Mouse (Mus musculus): ENCODE results near the gene Clptm1. TPM values are rescaled to one million over a fixed set of nuclear protein-coding genes. Genes with fewer than 3 reads are reported as not detected.

Gene Clptm1
- total RNA-seq (2015; ENCODE audit: low replicate concordance) (34.8 and 90.5 TPM in 2 replicates), total RNA-seq (2017; ENCODE audit: low replicate concordance) (34.0 and 34.3 TPM in 2 replicates)

DNA sequence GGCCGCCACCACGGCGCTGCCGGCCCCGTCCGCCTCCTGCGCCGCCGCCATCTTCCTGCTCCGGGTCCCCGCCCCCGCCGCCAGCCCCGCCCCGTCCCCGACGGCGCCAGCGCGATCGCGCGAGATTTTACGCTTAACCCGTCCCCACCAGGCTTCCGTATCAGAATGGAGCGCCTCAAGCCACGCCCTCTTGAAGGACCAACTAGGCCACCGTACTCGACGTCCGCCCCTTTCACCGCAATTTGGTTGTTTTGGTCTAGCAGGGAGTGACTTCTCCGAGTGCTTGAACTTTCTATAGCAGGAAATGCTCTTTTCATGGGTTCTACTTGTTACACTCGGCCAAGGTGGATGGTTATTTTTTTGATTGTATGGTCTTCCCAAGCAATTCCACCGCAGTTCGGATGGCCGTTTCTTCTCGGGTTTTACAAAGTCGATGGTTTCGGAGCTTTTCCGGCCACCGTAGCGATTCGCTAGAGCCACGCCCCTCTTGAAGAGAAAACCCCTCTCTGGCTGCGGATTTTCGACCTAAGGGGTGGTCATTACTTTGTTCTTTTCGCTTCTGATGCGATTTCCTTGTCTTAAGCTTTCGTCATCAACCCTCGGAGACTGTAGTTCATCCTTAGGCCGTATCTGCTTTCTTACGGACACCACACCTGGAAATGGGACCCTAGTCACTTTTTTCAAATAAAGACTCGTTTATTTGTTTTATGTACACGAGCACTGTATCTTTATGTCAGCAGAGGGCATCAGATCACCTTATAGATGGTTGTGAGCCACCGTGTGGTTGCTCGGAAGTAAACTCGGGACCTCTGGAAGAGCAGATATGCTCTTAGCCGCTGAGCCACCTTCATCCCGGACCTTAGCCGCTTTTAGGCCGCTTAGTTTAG, at the start of gene Clptm1:
TSS of gene Clptm1 (minus strand) at position 79 of the 887 bp plus-strand sequence.
- peak; percentile 82 for ATAC-seq (replicated peaks; ENCODE audit: low FRiP score, poor library complexity, severe bottlenecking)

GRCm38 (mm10) chr7:19713598-19713997, 48.8 kb upstream of the Clptm1 start:
- no peak for ATAC-seq (replicated peaks; ENCODE audit: low FRiP score, poor library complexity, severe bottlenecking)

- ATAC-seq (replicated peaks; ENCODE audit: low FRiP score, poor library complexity, severe bottlenecking): no peak
Observed at GRCm38 (mm10) chr7:19713196-19713595, 48.4 kb upstream of the Clptm1 start.

DNA sequence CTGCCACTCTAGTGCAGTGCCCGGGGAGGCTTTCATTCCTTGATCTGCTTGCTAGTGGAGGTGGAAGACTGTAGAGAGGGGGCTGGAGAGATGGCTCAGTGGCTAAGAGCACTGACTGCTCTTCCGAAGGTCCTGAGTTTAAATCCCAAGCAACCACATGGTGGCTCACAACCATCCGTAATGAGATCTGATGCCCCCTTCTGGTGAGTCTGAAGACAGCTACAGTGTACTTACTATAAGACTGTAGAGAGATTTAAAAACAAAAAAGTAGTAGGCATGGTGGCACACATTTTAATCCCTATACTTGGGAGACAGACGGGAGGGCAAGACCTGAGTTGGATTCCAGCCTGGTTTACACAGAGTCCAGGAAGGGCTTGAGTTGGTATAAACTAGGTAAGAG, 47.6 kb upstream of the Clptm1 start:
- ATAC-seq (replicated peaks; ENCODE audit: low FRiP score, poor library complexity, severe bottlenecking): no peak

DNA sequence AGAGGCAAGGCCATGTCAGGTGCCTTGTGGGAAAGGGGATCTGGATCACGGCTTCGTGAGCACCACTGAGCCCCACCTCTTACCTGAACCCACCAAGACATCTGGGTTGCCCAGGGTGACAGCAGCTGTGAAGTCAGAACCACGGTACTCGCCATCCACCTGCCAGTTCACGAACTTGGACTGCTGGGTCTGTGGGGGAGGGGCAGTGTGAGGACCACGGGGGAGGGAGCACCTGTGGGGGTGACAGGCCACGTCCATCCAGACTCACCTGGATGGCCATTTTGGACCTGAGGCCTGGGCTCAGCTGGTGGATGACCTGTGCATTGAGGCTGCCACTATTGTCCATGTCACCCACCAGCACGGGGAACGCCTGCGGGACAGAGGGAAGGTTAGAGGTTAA, 45.8 kb upstream of the Clptm1 start:
- ATAC-seq (replicated peaks; ENCODE audit: low FRiP score, poor library complexity, severe bottlenecking): no peak

DNA sequence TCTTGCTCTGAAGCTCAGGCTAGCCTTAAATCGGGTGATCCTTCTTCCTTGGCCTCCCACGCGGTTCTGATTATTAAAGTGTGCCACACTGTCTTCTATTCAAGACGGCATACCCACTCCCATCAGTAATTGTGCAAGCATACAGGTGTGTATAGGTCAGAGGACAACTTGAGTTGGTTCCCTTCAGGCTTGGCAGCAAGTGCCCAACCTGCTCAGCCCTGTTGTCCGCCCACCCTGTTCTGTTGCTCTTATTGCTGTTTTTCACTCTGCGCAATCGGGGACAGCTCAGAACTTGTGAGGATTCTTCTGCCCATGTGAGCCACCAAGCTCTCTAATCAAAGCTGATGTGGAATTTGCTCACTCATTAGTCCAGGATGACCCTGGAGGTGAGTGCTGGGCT, 40.4 kb upstream of the Clptm1 start:
- no peak for ATAC-seq (replicated peaks; ENCODE audit: low FRiP score, poor library complexity, severe bottlenecking)

GRCm38 (mm10) chr7:19704475-19704874, 39.6 kb upstream of the Clptm1 start:
- no peak for ATAC-seq (replicated peaks; ENCODE audit: low FRiP score, poor library complexity, severe bottlenecking)

GRCm38 (mm10) chr7:19702859-19703555, 38.2 kb upstream of the Clptm1 start:
- ATAC-seq (replicated peaks; ENCODE audit: low FRiP score, poor library complexity, severe bottlenecking): no peak

DNA sequence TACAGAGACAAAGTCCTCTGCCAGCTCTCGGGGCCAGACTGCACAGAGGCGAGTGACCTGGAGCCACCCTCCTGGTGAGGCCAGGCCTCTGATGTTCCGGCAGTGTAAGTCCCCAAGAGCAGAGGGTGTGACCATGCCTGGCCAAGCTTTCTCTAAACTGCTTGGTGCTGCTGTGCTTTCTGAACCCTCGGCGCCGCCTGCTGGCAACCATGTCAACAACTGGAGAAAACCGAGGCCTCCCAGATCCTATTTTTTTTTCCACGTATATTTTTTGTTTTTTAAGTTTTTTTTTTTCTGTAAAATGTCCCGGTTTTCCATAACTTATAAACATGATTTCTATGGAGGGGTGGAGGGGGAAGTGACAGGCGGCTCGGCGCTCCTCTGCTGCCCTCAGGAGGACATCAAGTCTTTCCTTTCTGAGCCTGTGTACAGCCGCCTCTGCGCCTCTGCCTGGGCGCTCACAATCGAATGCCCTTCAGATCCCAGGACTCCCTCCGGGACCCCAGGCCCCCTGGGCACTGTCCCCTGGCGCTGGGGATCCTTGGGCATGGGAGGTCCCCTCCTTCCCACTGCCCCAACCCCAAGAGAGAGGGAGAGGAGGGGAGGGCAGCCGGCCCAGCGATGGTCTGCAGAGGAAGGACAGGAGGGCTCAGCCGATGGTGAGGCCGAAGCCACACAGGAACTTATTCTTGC, 36.4 kb upstream of the Clptm1 start:
- ATAC-seq (replicated peaks; ENCODE audit: low FRiP score, poor library complexity, severe bottlenecking): no peak

DNA sequence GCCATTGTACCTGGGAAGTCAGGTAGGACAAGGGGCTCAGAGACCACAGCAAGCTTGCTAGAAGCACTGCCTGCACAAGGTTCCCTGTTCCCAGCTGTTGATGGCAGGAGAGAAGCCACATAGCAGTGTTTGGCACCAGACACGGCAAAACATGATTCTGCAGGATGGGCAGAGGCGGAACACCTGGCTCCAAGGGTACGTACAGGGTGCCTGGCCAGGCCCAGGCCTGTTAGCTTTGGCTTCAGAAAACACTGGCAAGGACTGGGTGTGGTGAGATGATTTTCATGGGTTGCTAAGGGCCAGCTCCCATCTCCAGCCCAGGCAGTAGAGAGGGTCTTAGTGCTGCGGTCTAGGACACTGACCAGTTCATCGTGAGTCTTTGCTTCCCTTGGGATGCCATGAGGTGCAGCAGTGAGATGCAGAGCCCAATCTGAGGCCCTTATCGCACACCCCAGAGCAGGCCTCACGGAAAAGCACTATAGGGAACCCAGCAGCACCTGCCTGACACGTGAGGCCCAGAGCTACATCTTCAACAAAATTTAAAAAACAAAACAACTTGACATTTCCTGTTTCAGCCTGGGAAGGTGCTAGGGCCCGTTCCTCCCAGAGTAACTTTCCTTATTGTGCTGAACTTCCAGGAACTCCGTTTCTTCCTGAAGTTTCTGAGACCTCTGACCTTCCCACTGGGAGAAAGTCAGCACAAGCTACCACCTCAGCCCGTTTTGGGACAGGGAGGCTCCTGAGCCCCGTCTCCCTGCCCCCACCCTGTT, 35.7 kb upstream of the Clptm1 start:
- ATAC-seq (replicated peaks; ENCODE audit: low FRiP score, poor library complexity, severe bottlenecking): no peak

DNA sequence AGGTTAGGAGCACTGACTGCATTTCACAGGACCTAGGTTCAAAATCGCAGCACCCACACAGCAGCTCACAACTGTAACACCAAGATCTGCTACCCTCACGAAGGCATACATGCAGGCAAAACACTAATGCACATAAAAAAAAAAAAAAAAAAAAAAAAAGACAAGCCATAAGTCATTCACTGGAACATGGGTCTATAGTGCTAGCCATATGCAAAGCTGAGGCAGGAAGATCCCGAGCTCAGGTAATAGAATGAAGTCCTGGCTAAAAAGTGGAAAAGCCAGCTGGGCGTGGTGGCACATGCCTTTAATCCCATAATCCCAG, 35.0 kb upstream of the Clptm1 start:
- ATAC-seq (replicated peaks; ENCODE audit: low FRiP score, poor library complexity, severe bottlenecking): no peak

DNA sequence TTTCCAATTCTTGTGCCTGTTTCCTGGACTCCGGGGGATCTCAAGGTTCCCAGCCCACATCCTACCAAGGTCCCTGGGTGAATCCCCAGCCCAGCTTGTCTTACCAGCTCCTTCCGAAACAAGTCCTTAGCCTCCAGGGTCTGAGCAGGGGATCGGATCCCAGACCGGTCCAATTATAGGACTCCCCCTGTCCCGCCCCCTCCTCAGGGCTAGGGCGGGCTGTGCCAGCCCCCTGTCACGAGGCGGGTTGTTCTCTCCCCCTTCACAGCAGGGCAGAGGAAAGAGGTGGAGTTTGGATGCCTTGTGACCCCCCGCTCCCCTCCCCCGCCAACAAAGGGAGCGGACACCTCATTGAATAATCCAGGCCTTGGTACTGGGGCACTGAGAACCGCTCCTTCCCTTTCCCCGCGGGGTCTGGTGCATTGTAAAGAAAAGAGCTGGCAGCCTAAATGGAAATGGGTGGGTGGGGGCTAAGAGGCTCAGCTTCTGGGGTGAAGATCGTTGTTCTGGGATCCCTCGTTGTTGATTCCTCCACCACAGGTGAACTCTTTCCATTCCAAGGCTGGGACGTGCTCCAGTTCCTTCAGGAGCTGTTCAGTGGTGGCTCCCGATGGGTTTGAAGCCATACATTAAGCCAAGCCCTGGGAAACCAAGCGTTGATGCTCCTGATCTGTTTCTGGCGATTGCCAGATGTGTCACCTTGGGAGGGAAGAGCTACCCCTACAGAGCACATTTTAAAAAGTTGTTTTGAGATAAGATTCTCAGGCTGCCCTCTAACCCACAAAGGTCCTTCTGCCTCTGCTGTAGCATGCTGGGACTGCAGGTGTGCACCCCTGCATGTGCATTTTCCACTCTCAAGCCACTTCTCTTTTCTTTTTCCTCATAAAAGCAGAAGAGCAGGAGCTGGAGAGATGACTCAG, 34.3 kb upstream of the Clptm1 start, which contains the start of gene Apoe:
TSS of gene Apoe (minus strand) at position 282 of the 920 bp plus-strand sequence.
- ATAC-seq (replicated peaks; ENCODE audit: low FRiP score, poor library complexity, severe bottlenecking): no peak

DNA sequence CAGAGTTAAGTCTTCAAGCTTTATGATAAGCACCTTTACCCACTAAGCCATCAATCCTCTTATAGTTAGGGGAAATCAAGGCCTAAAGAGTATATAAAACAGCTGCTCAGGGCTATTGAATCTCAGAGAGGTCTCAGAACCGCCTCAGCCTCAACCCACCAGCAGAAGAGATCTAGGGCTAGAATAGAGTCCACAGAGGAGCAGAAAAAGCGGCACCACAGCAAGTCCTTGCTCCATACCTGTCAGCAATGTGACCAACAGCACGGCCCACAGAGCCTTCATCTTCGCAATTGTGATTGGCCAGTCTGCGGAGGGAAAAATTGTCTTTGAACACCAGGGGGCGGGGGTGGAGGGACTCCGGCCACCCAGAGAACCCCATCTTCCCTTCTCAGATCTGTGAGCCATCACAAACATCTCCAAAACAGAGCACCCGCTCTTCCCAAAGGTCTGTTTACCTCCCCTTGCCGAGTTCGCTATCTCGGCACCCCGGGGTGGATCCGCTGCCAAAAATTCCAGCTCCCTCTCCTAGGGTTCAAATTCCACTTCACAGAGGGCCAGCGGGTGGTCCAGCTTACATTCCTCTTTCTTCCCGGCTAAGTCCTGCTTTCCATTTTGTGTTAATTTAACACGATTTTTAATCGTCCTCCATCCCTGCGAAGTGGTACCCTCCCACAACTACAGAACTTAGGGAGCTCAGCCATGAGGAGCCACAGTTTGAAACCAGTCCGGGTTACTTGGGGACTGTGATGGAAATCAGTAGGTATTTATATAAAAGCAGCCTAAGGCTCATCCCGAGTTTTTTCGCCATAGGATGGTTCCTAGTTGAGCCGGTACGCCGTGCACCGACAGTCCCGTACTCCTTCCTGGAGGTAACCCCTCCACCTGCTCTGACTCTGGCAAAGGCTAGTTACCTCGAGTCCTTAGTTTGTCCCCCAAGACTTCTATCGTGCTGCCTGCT, 33.4 kb upstream of the Clptm1 start:
- no peak for ATAC-seq (replicated peaks; ENCODE audit: low FRiP score, poor library complexity, severe bottlenecking)

- ATAC-seq (replicated peaks; ENCODE audit: low FRiP score, poor library complexity, severe bottlenecking): no peak
Observed at GRCm38 (mm10) chr7:19696336-19696873, 31.6 kb upstream of the Clptm1 start.

- ATAC-seq (replicated peaks; ENCODE audit: low FRiP score, poor library complexity, severe bottlenecking): no peak
Observed at GRCm38 (mm10) chr7:19695881-19696280, 31.0 kb upstream of the Clptm1 start.

DNA sequence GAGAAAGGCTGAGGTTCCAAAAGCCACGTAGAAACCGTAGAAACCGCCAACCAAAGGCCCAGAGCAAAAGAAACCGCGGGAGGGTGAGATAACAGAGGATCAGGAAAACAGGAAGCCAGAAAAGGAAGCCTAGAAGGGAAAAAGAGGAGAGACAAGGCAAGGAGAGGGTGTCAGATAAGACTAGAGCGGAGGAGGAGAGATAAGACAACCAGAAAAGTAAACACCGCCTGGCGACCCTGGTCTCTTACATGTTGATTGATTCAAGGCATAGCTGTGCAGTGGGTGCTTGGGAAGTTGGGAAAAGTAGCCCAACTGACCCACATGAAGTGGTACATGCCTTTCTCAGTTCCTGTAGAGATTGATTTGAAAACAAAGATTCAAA, 30.4 kb upstream of the Clptm1 start:
- ATAC-seq (replicated peaks; ENCODE audit: low FRiP score, poor library complexity, severe bottlenecking): no peak
